21 mouse cellular contexts compared by ENCODE assay signal in genomic region chr7:81995975-81996374, GRCm38 (mm10). TPM values are rescaled to one million over a fixed set of nuclear protein-coding genes. Genes with fewer than 3 reads are reported as not detected.
DNase-seq lines count a peak whose midpoint lies in the region; ATAC-seq lines count a peak whose summit lies in the region.
"Had no signal": no experiment of that assay in that cellular context is flagged by ENCODE, and none has a peak within 500 bp of the region (broad histone marks: within the 10 kb centered on the region; RNA-seq: fewer than 3 reads in every experiment).

No protein-coding gene starts in this region.

- ATAC-seq in embryonic facial prominence, embryonic 13.5 days (ENCODE audit: insufficient number of reproducible peaks, insufficient read depth, low FRiP score, low TSS enrichment, low read depth): peak; percentile 68; the same call in 1 of the 2 replicates
- ATAC-seq in stomach, embryonic 15.5 days (ENCODE audit: insufficient read depth, low FRiP score, low read depth): 0 out of 2 replicates have a peak, but pooled peaks have one; percentile 14
- ATAC-seq: forebrain, embryonic 14.5 days; hindbrain, embryonic 16.5 days; midbrain, embryonic 13.5 days had no signal

- no peak overlapping the region for H3K27ac ChIP-seq in embryonic facial prominence, embryonic 13.5 days
- no peak overlapping the region for H3K27ac ChIP-seq in stomach, embryonic 15.5 days
- H3K27ac ChIP-seq: gastrocnemius, adult 2 months; macrophage; midbrain, embryonic 13.5 days had no signal

- no peaks in the 10 kb centered on the region for H3K36me3 ChIP-seq in embryonic facial prominence, embryonic 13.5 days
- no peaks in the 10 kb centered on the region for H3K36me3 ChIP-seq in stomach, embryonic 15.5 days
- H3K36me3 ChIP-seq: midbrain, embryonic 13.5 days had no signal

- H3K4me2 ChIP-seq in embryonic facial prominence, embryonic 13.5 days: no peak overlapping the region
- H3K4me2 ChIP-seq in stomach, embryonic 15.5 days: no peak overlapping the region
- H3K4me2 ChIP-seq: midbrain, embryonic 13.5 days had no signal

- DNase-seq in left cerebral cortex, postnatal 4 days: peak; percentile 26
- no peak for DNase-seq in left cerebral cortex, adult 8-10 months (ENCODE audit: low spot score in 2 of 2)
- peak; percentile 56 for DNase-seq in NIH3T3 (ENCODE audit: low read depth)
- DNase-seq in adrenal gland, postnatal 25 days: no peak
- no peak for DNase-seq in lung, postnatal 4 days
- DNase-seq: adrenal gland, postnatal 36 days; cerebellum, postnatal 25 days; gastrocnemius, adult 2 months; heart, postnatal 36 days; kidney, adult 8-10 months; kidney, postnatal 4 days; liver; lung, adult 18-20 months; right cerebral cortex, adult 18-20 months had no signal

- H3K27me3 ChIP-seq in embryonic facial prominence, embryonic 13.5 days: peaks cover 78% of the 10 kb centered on the region
- H3K27me3 ChIP-seq in stomach, embryonic 15.5 days (replicated peaks): peaks cover 28% of the 10 kb centered on the region

- no peak overlapping the region for H3K4me3 ChIP-seq in embryonic facial prominence, embryonic 13.5 days
- H3K4me3 ChIP-seq in stomach, embryonic 15.5 days (replicated peaks): no peak overlapping the region
- H3K4me3 ChIP-seq: gastrocnemius, adult 2 months; midbrain, embryonic 13.5 days had no signal

- 18% methylated on average over 9 of the region's 9 CpGs for WGBS in embryonic facial prominence, embryonic 13.5 days
- WGBS in stomach, embryonic 15.5 days: 26% methylated on average over 9 of the region's 9 CpGs

- H3K9me3 ChIP-seq in embryonic facial prominence, embryonic 13.5 days: no peaks in the 10 kb centered on the region
- no peaks in the 10 kb centered on the region for H3K9me3 ChIP-seq in stomach, embryonic 15.5 days
- H3K9me3 ChIP-seq: midbrain, embryonic 13.5 days had no signal

- no peak overlapping the region for H3K9ac ChIP-seq in embryonic facial prominence, embryonic 13.5 days
- H3K9ac ChIP-seq in stomach, embryonic 15.5 days: no peak overlapping the region
- H3K9ac ChIP-seq: midbrain, embryonic 13.5 days had no signal

- H3K4me1 ChIP-seq in embryonic facial prominence, embryonic 13.5 days: peaks cover 34% of the 10 kb centered on the region
- H3K4me1 ChIP-seq in stomach, embryonic 15.5 days: peaks cover 16% of the 10 kb centered on the region

- intact Hi-C loops in left cerebral cortex, postnatal 4 days (cut with DNase I): no loop called here

RNA-seq across cellular contexts. Expression of gene Bnc1, which starts 3.9 kb away (rescaled TPM):
- total RNA-seq in left cerebral cortex, postnatal 4 days (2021): not detected
- total RNA-seq in left cerebral cortex, adult 8-10 months (2022): not detected
- polyA plus RNA-seq in embryonic facial prominence, embryonic 13.5 days (2015; fragmentation: Nextera tagmentation; extraction: Ambion mirVana): 2.0 and 2.2 TPM in 2 replicates
- 3.8 and 4.0 TPM in 2 replicates for polyA plus RNA-seq in stomach, embryonic 15.5 days (2015; fragmentation: Nextera tagmentation; extraction: Ambion mirVana)
- total RNA-seq in adrenal gland, postnatal 25 days (2021): 0.33 and 0.43 TPM in 2 replicates
- total RNA-seq: gastrocnemius, adult 2 months; MEL had no signal
- polyA plus RNA-seq: macrophage had no signal

Comparison
In these comparisons a context has a peak if more than half of its experiments do, and no peak if none do; other contexts are left out.
1. DNase-seq: peak in left cerebral cortex, postnatal 4 days (single experiment) and NIH3T3 (single experiment); none in left cerebral cortex, adult 8-10 months (0 of 2), adrenal gland, postnatal 25 days (single experiment) and lung, postnatal 4 days (0 of 2).